11 mouse cellular contexts compared by ENCODE assay signal in genomic region chr15:90597715-90598497, GRCm38 (mm10).
"Had no signal": no experiment of that assay in that cellular context is flagged by ENCODE, and none has a peak within 500 bp of the region (broad histone marks: within the 10 kb centered on the region; RNA-seq: fewer than 3 reads in every experiment).

No protein-coding gene starts in this region.

- H3K4me1 ChIP-seq: kidney, embryonic 15.5 days; midbrain, embryonic 12.5 days; neural tube, embryonic 12.5 days had no signal

- H3K4me3 ChIP-seq: kidney, embryonic 15.5 days; limb, embryonic 13.5 days; midbrain, embryonic 12.5 days; neural tube, embryonic 12.5 days had no signal

- H3K9me3 ChIP-seq: kidney, embryonic 15.5 days; limb, embryonic 13.5 days; midbrain, embryonic 12.5 days; neural tube, embryonic 12.5 days had no signal

- DNase-seq: kidney, postnatal 25 days; layer of hippocampus, adult 9-11 months; left cerebral cortex, postnatal 4 days; lung, adult 18-20 months; thymus, postnatal 4 days had no signal

- H3K27ac ChIP-seq: kidney, embryonic 15.5 days; limb, embryonic 13.5 days; liver, embryonic 14.5 days; midbrain, embryonic 12.5 days; neural tube, embryonic 12.5 days; stomach, postnatal 0 days had no signal

- H3K36me3 ChIP-seq: kidney, embryonic 15.5 days; limb, embryonic 13.5 days; midbrain, embryonic 12.5 days; neural tube, embryonic 12.5 days had no signal

- H3K27me3 ChIP-seq: kidney, embryonic 15.5 days; limb, embryonic 13.5 days; midbrain, embryonic 12.5 days; neural tube, embryonic 12.5 days had no signal

- H3K4me2 ChIP-seq: kidney, embryonic 15.5 days; limb, embryonic 13.5 days; midbrain, embryonic 12.5 days; neural tube, embryonic 12.5 days had no signal

- H3K9ac ChIP-seq: kidney, embryonic 15.5 days; limb, embryonic 13.5 days; liver, embryonic 14.5 days; midbrain, embryonic 12.5 days; neural tube, embryonic 12.5 days had no signal
